Mouse (Mus musculus): ENCODE data around the gene Serpinb9b.

- no peak for TF ChIP-seq CTCF (IDR thresholded peaks at IDR 0.05; ENCODE audit: control insufficient read depth, insufficient read depth, insufficient replicate concordance, low read depth, low read length)
- TF ChIP-seq POLR2A (IDR thresholded peaks at IDR 0.05; ENCODE audit: control insufficient read depth, low read depth, low read length): no peak
Measured at GRCm38 (mm10) chr13:33078056-33078705, 51.0 kb downstream of the Serpinb9b start, which contains the start of gene Serpinb1b.

Measured in testis, adult 2 months (tissue).